Mouse (Mus musculus) E14TG2a.4 (cell line): ENCODE measurements around the gene Slc5a10.
"Not testable (repeated sequence)": the region's sequence is repeated elsewhere in the genome, so short reads cannot be mapped to it uniquely, and the experiment has no call there.

Experiments used
- H3K27me3 ChIP-seq: 2 replicates; pipeline ENCODE4 v1.6.1; 2014; ENCODE audit warnings: low read length, control low read depth; ENCODE audit not compliant: insufficient read depth
- H3K36me3 ChIP-seq: 2 replicates; pipeline ENCODE4 v1.6.1; 2014; ENCODE audit warnings: low read length, control low read depth; ENCODE audit not compliant: insufficient read depth
- H3K4me1 ChIP-seq: replicated peaks from 2 replicates; pipeline ENCODE4 v1.6.1; 2014; ENCODE audit warnings: low read depth, low read length, control low read depth
- H3K4me3 ChIP-seq: replicated peaks from 2 replicates; pipeline ENCODE4 v1.5.1; 2014; ENCODE audit warnings: mild to moderate bottlenecking, low read length
- H3K9me3 ChIP-seq: 2 replicates; pipeline ENCODE4 v1.6.1; 2014; ENCODE audit warnings: low read length, control low read depth
- CTCF ChIP-seq: conservative IDR thresholded peaks from 2 replicates; pipeline ENCODE4 v1.5.1; 2014; ENCODE audit warnings: low read length
- NANOG ChIP-seq: IDR thresholded peaks from 2 replicates; pipeline ENCODE4 v1.6.1; 2014; ENCODE audit warnings: borderline replicate concordance, low read length, mixed read lengths
- POU5F1 ChIP-seq: IDR thresholded peaks from 2 replicates; pipeline ENCODE4 v1.6.1; 2014; ENCODE audit warnings: low read length, borderline replicate concordance

Slc5a10 gene

GRCm38 (mm10) chr11:61637413-61637812, 83.2 kb downstream of the Slc5a10 start:
- Histone ChIP-seq H3K4me3 (no peak overlapping the region), H3K36me3 (no peaks in the 10 kb centered on the region), H3K9me3 (no peaks in the 10 kb centered on the region), H3K27me3 (peaks cover 12% of the 10 kb centered on the region; the same call in 1 of the 2 replicates), H3K4me1 (no peaks in the 10 kb centered on the region)
- TF ChIP-seq POU5F1 (no peak), CTCF (no peak), NANOG (no peak)

- not testable (repeated sequence) for H3K4me1 ChIP-seq, H3K27me3 ChIP-seq, H3K9me3 ChIP-seq, H3K4me3 ChIP-seq, H3K36me3 ChIP-seq
Observed at GRCm38 (mm10) chr11:61636309-61636708, 84.3 kb downstream of the Slc5a10 start.

GRCm38 (mm10) chr11:61629621-61630020, 91.0 kb downstream of the Slc5a10 start:
- TF ChIP-seq NANOG = no peak
- peak; percentile 39 for TF ChIP-seq CTCF
- TF ChIP-seq POU5F1 = no peak
- no peak overlapping the region for H3K4me3 ChIP-seq

GRCm38 (mm10) chr11:61626509-61626908, 94.1 kb downstream of the Slc5a10 start:
- H3K36me3 ChIP-seq = no peaks in the 10 kb centered on the region
- H3K4me3 ChIP-seq = no peak overlapping the region
- H3K9me3 ChIP-seq = no peaks in the 10 kb centered on the region
- peaks cover 6% of the 10 kb centered on the region for H3K4me1 ChIP-seq
- H3K27me3 ChIP-seq = no peaks in the 10 kb centered on the region
- TF ChIP-seq CTCF (0 out of 2 replicates have a peak, but pooled peaks have one; percentile 24), NANOG (no peak), POU5F1 (no peak)

More at GRCm38 (mm10) chr11:61629621-61630020, 91.0 kb downstream of the Slc5a10 start:
- no peaks in the 10 kb centered on the region for H3K9me3 ChIP-seq
- no peaks in the 10 kb centered on the region for H3K36me3 ChIP-seq
- peaks cover 3% of the 10 kb centered on the region; the same call in 1 of the 2 replicates for H3K27me3 ChIP-seq
- H3K4me1 ChIP-seq = no peaks in the 10 kb centered on the region

GRCm38 (mm10) chr11:61625136-61625535, 95.5 kb downstream of the Slc5a10 start:
- no peaks in the 10 kb centered on the region for H3K36me3 ChIP-seq
- H3K9me3 ChIP-seq = no peaks in the 10 kb centered on the region
- TF ChIP-seq NANOG = no peak
- no peak for TF ChIP-seq POU5F1
- TF ChIP-seq CTCF = no peak
- no peak overlapping the region for H3K4me3 ChIP-seq
- no peaks in the 10 kb centered on the region for H3K27me3 ChIP-seq
- peaks cover 16% of the 10 kb centered on the region for H3K4me1 ChIP-seq
